Mouse (Mus musculus) mouse embryonic stem cell (cell line): ENCODE results near the gene Hspb1.

ENCODE experiments used
- in situ Hi-C, 2 experiments: fragments of 300-500 bp; cut with MboI; formaldehyde crosslinking; loops; 1 replicate in 1 of 2; 3 replicates in 1 of 2; pipeline ENCODE4 v1.14.3; 2019 to 2020; ENCODE audit warnings: low sequenced_read_pairs in 2 of 2, low pct_unique_long_range_greater_than_20kb in 1 of 2, mixed read lengths in 1 of 2; ENCODE audit not compliant: unreplicated experiment in 1 of 2

Gene Hspb1

DNA sequence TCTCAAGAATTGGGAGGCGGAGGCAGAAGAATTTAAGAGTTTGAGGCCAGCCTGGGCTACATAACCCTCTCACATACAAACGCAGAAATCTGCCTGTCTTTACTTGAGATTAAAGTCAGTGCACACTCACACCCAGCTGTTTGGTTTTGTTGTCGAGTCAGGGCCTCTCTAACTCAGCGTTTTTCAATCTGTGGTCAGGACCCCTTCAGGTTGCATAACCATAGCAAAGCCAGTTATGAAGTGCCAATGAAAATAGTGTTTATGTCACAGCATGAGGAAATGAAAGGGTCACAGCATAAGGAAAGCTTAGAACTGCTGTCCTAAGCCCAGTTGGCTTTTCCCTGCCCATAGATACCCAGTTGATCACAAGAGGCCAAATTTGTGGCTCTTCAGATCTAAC lies 19.1 kb downstream of the Hspb1 start:
- in situ Hi-C loops: no loop called here

DNA sequence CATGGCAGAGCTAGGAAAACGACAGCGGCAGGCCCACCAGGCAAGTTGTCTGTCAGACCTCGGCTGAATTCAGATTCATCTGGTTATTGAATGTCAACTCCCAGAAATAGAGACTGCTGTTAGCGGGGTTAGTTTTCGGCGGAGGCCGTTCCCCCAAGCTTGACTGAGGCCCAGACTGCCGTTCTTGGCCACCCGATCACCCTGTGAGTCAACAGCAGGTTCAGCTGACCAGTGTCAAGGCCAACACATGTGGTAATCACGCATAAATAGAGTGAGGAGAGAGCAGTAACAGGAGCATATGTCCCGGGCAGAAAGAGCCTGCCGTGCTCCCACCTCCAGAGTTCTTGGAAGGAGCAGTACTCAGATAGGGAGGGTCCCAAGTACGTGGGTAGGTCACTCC lies 19.5 kb downstream of the Hspb1 start:
- in situ Hi-C loops: no loop called here

DNA sequence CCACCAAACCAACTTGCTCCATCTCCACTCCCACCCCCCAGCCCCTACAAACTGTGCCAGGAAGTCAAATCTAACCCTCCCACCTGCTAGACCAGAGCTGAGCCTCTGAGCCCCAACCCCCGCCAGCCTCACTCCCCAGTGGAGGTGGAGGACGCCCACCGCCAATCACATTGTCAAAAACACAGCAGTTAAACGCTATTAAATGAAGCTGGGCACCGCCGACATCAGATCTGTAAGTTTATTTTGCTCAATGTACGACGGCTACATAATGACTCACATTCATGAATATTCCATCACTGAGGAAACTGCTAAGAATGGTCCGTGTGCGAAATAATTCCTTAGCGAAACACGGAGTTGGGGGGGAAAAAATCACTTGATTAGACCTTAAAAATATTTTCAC lies 20.5 kb downstream of the Hspb1 start:
- in situ Hi-C loops: no loop called here

DNA sequence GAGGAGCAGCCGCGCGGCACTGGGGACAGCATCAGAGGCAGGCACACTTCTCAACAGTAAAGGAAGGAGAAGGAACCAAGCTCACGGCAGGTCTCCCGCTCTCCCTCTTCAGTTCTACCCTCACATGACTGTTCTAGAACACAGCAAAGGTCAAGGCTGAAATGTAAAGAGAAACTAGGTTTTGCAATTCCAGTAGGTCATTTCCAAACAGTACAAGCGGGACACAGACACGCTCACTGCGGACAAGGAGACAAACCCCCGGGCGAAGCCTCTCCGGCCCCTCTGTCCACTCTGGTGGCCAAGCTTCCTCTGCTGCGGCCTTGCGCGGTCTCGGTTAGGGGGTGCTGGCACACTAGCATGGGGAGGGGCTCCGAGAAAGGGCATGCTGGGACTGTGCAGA lies 21.3 kb downstream of the Hspb1 start:
- in situ Hi-C loops: no loop called here

DNA sequence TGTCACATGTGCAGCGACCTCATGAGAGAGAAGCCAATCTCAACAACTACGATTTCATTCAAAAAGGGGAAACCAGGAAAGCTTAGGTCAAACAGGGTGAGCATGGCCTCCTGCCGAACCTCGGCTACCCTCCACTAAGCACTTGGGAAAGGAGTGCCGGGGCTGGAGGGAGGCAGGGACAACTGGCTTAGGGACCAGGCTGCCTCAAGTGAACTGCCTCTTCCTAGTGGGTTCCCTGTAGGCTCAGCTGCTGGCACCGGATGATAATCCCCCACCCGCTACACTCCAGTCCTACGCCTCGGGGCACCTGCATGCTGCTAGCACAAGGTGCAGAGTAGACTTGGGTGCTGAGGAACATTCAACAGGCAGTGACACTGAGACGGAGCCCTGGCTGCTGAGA lies 21.9 kb downstream of the Hspb1 start:
- in situ Hi-C loops: no loop called here

DNA sequence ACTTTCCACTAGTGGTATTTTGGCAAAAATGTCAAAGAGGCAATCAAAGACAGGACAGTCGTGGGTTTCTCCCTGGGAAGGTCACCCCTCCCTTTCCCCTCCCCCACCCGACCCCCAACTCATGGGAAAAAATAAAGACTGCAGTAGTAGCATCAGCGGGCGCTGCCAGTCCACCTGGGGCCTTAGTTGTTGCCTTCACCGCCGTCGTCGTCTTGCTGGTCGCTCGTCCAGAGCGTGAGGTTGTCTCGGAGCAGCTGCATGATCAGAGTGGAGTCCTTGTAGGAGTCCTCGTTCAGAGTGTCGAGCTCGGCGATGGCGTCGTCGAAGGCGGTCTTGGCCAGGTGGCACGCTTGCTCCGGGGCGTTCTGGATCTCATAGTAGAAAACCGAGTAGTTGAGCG lies 23.1 kb downstream of the Hspb1 start:
- in situ Hi-C loops: no loop called here

DNA sequence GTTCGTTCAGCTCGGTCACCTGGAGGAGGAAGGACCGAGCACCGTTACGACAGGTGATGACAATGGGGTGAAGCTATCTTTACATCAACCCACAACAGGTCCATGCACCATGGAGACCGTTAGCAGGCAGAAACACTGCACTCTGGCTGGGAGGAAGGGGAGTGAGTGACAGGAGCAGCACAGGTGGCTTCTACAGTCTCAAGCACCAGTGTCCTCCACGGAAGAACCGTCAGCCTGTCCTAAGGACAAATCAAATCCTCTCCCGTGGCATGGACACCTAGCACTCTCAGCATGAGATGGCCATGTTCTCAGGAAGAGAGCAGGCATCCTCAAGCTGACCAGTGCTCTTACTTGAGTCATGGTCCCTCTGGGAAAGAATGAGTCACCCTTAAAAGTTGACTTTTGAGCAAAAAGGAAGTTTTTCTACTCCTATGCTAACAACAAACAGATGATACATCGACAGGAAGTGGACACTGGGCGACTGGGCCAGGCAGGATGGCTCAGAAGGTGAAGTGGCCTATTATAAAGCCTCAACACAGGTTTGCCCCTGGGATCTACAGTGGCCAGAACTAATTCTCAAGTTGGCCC lies 24.0 kb downstream of the Hspb1 start:
- in situ Hi-C loops: no loop called here

DNA sequence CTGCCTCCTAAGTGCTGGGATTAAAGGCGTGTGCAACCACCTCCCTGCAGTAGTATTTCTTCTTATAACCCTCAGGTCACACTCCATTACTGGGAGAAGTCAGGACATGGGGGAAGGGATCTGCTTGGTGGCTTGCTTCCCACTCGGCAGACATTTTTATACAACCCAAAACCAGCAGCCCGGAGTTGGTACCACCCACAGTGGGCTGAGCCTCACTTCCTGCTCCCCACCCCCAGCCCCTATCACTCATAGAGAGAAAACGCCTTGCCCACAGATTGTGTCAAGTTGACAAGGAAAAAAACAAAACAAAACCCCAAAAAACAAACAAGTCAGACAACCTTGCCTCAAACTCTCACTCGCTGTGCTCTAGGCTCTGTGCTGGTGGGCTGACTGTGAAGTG lies 25.5 kb downstream of the Hspb1 start:
- in situ Hi-C loops: no loop called here

DNA sequence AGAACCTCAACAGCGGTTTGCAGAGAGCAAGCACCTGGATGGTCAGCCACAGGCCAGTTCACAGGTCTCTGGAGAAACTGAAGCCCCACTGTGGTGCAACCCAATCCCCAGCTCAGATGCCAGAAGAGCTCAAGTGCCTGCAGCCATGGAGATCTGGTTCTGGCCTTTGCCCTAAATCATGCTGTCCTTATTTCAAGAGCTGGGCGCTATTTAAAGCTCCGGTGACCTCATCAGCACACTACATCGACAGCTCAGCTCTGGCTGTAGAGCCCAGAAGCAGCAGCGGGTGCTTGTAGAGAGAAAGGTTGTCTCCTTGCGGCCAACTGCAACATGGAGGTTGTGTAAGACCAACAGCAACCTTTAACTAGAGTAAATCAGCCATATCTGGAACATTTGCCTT lies 26.4 kb downstream of the Hspb1 start:
- in situ Hi-C loops: no loop called here

DNA sequence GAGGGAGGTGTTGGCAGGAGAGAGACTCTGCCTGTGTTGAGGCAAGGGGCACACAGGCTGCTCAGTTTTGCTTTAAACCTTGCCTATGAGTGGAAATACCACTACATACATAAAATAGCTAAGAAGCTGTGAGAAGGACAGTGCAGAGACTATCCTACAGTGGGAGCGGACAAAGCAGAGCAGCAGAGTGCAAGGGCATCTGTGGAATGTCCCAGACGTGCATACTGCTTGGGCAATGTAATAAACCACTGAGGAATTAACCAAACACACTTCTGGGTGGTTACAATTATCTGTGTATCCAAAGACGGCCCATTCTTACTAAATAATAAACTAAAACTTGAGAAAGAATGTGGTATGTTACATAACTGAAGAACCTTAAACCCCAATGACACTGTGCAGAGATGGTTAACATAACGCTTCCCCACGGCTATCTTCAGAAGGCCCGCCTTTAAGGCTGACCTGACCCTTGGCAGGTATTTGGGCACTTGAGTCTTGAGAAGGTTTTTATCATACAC lies 28.4 kb downstream of the Hspb1 start:
- in situ Hi-C loops: no loop called here

DNA sequence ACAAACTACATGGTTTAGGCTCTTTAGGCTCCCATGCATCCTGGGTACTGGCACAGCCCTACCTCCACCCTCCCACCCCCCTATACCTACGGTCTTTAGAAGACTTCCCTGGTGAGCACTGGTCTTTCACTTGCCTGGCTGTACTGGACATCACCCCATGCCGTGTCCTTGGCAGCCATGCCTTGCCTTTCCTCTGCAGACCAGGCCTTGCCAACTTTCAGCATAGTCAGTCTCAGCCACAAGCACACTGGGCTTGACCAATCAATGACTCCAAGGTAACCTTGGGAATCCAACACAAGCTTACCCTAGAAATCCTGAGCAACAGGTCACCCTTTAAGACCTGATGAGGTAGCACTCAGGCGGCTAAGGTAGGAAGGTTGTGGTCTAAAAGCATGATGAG lies 28.9 kb downstream of the Hspb1 start:
- in situ Hi-C loops: no loop called here

DNA sequence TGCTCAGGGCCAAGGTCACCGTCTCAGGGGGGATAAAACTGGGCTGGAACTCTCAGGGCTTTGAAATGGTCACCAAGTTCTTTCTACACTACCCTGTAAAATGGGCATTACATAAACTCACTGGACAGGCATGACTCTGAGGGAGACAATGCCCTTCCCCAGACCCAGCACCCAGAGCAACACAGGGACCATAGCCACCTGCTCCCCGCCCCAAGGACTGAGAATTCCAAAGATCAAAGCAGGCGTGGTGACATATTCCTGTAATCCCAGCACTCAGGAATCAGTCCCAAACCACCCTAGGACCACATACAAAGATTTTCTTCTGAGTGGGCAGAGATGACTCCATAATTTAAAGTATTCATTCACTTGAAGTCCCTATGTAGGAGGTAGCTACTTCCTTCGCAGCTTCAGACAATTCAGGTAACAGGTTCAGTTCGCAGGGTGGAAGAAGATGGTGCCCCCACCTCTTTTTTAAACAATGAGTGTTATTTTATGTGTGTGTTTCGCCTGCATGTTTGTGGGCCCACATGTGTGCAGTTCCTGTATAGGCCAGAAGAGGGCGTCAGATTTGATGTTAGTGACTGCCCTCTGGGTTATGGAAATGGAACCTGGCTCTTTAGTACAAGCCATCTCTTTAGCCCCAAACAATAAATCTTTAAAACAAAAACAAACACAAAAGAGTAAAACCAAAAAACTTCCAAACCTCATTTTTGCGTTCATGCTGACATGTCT lies 29.8 kb downstream of the Hspb1 start:
- in situ Hi-C loops: no loop called here

DNA sequence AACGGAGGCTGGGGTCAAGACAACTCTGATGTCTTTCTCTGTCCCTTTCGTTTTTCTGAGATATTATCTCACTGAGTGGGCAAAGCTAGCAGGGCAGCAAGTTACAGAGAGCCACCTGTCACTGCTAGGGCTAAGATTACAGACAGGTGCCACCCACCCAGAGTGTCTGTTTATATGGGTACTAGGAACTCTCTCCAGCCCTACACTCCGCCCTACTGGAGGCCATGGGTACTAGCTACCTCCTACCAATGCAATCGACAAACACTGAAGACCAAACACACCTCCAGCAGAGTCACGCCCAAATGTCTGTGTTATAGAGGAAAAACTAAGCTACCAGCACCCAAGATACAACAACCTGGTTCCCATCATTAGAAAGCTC lies 30.3 kb downstream of the Hspb1 start:
- in situ Hi-C loops: no loop called here

DNA sequence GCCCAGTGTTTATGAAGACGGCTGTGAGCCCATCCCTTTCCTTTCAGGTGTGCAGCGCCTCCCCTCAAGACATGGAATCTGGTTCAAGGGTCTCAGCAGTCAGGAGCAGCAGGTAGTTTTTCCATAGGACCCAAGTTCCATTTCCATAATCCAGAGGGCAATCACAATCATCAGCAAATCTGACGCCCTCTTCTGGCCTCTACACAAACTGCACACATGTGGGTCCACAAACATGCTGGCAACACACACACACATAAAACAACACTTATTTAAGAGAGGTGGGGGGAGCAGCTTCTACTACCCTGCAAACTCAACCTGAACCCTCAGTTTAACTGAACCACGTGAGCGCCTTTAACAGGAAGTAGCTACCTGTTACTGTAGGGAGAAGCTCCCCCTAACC lies 30.9 kb downstream of the Hspb1 start:
- in situ Hi-C loops: no loop called here

DNA sequence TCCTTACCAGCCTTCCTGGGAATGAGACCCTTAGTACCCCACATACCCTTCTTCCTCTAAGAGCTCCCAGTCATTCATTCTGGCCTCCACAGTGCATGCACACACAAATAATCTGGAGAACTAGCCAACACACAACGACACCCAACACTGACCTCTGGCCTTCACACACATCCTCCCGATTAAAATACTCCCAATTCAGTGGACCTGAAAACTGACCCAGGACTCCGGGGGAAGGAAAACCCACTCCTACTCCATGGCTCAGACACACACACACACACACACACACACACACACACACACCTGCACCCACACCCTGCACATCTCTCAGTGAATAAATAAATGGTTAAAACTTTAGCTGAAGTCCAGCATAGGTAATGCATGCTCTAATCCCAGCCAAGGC lies 32.2 kb downstream of the Hspb1 start:
- in situ Hi-C loops: no loop called here

DNA sequence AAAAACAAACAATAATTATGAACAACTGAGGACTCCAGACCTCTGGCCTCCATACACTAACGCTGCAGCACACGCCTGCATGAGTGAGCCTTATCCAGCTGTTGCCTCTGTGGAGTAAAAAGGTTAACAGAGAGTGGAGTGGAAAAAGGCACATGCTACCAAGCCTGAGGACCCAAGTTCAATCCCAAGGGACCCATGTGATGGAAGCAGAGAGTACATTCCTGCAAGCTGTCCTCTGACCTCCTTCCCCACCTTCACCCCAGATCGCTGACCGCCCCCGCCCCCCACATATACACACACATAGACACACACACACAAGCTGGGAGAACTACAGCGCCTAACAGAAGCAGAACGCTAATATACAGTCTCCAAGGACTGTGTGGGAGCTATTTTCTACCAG lies 36.2 kb downstream of the Hspb1 start:
- in situ Hi-C loops: no loop called here

DNA sequence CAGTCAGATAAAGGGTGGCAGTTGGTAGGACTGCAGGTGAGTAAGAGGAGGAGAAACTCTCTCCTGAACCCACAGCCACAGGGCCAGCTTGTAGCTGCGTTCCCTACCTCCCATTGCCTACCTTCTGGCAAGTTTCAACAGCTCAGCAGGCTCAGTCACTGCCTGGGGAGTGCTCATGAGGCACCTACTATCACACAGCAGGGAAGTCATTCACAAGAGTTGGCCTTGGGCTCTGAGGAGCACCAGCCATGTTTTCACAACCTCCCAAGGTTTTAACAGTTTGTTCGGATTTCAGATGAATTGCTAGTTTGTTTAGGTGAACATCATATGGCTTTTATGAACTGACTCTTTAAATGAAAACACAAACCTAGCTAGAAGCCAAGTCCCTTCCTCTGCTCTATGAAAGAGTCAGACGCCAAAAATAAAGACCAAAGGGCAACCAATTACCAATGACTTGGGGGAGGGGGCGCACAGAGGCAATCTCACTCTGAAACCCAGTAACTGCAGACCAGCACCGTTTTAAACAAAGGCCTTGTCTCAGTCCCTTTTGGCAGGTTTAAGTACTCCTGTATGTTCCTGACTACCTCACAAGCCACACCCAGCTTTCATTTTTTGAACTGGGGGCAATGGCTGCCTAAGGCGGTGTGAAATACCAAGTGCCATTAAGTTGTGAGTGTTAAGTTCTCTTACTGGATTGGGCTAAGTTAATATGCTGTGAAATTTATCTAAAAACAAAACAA lies 42.1 kb downstream of the Hspb1 start:
- in situ Hi-C loops: no loop called here

DNA sequence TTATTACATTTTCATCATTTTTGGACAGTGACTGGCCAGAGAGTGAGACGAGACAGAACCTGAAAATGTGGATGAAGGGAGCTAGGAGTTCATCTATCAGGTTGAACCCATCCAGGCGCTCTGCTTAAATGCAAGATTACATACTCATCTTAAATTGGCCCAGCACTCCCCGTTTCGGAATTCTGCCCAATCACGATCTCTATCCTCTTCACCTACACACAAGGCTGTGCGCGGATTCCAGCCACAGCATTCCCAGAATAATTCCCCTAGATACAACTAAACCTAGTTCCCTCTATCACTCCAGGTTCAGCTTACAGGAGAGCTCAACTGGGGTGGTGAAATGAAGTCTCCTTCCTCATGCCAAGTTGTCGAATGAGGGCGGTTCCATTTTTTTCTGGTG lies 43.8 kb downstream of the Hspb1 start:
- in situ Hi-C loops: no loop called here

DNA sequence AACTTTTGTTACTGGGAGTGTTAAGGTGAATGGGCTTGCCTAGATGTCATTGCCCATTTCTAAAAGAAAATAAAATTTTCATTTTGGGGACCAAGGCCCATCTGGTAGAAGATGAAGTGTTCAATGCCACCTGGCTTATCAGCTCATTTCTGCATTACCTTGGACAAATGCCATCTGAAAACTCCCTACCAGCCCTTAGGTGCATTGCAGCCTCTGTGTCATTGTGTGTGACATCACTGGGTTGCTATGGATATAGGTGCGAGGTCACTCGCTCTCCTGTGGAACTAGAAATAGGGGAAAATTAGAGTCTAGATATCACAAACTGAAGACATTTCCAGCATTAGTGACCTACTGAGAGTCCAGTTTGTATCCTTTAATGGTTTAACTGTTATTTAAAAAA lies 44.6 kb downstream of the Hspb1 start:
- in situ Hi-C loops: no loop called here
